Mouse (Mus musculus) neural tube, embryonic 14.5 days (tissue): ENCODE data around the gene Nr1i2. TPM values are rescaled to one million over a fixed set of nuclear protein-coding genes. Genes with fewer than 3 reads are reported as not detected.

Source experiments
- ATAC-seq: fragments of 200-750 bp; cut with Nextera tagmentation; 2 replicates; pipeline ENCODE4 v1.8.0; 2017; ENCODE audit warnings: low read depth, mild to moderate bottlenecking, moderate TSS enrichment, moderate library complexity
- H3K27ac ChIP-seq: fragments of 300-500 bp; sonication (generic); 2 replicates; pipeline ENCODE4 v1.5.1; 2014; ENCODE audit warnings: low read depth, mild to moderate bottlenecking, control low read depth, low read length, moderate library complexity, mixed read lengths
- H3K27me3 ChIP-seq: fragments of 300-500 bp; sonication (generic); 2 replicates; pipeline ENCODE4 v1.6.1; 2014; ENCODE audit warnings: low read length; ENCODE audit not compliant: control insufficient read depth, insufficient read depth
- H3K36me3 ChIP-seq: fragments of 300-500 bp; sonication (generic); 2 replicates; pipeline ENCODE4 v1.6.1; 2014; ENCODE audit warnings: low read length, mixed read lengths; ENCODE audit not compliant: control insufficient read depth, insufficient read depth
- H3K4me1 ChIP-seq: fragments of 300-500 bp; sonication (generic); 2 replicates; pipeline ENCODE4 v1.6.1; 2014; ENCODE audit warnings: low read length; ENCODE audit not compliant: control insufficient read depth, insufficient read depth
- H3K4me2 ChIP-seq: fragments of 300-500 bp; sonication (generic); 2 replicates; pipeline ENCODE4 v1.6.1; 2014; ENCODE audit warnings: mild to moderate bottlenecking, low read depth, low read length, control low read depth
- H3K4me3 ChIP-seq: fragments of 300-500 bp; sonication (generic); 2 replicates; pipeline ENCODE4 v1.5.1; 2014; ENCODE audit warnings: low read depth, low read length, control low read depth, mixed read lengths
- H3K9ac ChIP-seq: fragments of 300-500 bp; sonication (generic); replicated peaks from 2 replicates; pipeline ENCODE4 v1.6.1; 2014; ENCODE audit warnings: low read depth, mild to moderate bottlenecking, control low read depth, low read length, mixed read lengths
- H3K9me3 ChIP-seq: fragments of 300-500 bp; sonication (generic); 2 replicates; pipeline ENCODE4 v1.6.1; 2016; ENCODE audit warnings: low read length; ENCODE audit not compliant: control insufficient read depth
- WGBS: fragments of 180-500 bp; shearing (Covaris S2); extraction: QIAGEN DNeasy Blood & Tissue Kit; methylation state at CpG from one replicate; pipeline ENCODE4 v1.1.7; 2014; 5-methylcytosine and 5-hydroxymethylcytosine counted together
- polyA plus RNA-seq: library from polyadenylated mRNA; unstranded; fragments of >200 nt; fragmentation: Nextera tagmentation; extraction: Ambion mirVana; gene quantifications from 2 replicates; pipeline ENCODE4 v1.2.1, GENCODE M21; 2014

Gene Nr1i2
- polyA plus RNA-seq, 1 experiment from 2014 or later, result not detected

- 85% methylated on average over 7 of the region's 7 CpGs for WGBS
- Histone ChIP-seq H3K36me3 (no peaks in the 10 kb centered on the region), H3K4me3 (no peak overlapping the region), H3K4me2 (no peak overlapping the region), H3K27ac (no peak overlapping the region), H3K9ac (no peak overlapping the region), H3K9me3 (no peaks in the 10 kb centered on the region), H3K27me3 (no peaks in the 10 kb centered on the region), H3K4me1 (no peaks in the 10 kb centered on the region)
- ATAC-seq, result no peak
Observed at GRCm38 (mm10) chr16:38280951-38281350, 13.7 kb downstream of the Nr1i2 start.

DNA sequence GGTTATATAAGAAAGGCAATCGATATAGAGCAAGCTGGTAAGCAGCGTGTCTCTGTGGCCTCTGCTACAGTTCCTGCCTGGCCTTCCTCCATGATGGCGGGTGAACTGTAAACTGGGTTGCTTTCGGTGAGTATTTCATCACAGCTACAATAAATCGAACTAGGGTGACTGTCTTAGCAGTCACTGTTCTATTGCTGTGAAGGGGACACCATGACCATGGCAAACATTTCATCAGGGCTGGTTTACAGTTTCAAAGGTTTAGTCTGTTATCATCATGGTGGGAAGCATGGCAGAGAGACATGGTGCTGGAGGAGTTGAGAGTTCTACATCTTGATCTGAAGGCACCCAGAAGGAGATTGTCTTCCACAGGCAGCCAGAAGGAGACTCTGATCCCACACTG lies 14.8 kb downstream of the Nr1i2 start:
- no peaks in the 10 kb centered on the region for H3K27me3 ChIP-seq
- no peak overlapping the region for H3K4me2 ChIP-seq
- H3K4me1 ChIP-seq, result no peaks in the 10 kb centered on the region
- H3K9me3 ChIP-seq, result no peaks in the 10 kb centered on the region
- H3K4me3 ChIP-seq, result no peak overlapping the region
- H3K27ac ChIP-seq, result no peak overlapping the region
- no peaks in the 10 kb centered on the region for H3K36me3 ChIP-seq
- 94% methylated on average over 5 of the region's 5 CpGs for WGBS
- no peak for ATAC-seq
- no peak overlapping the region for H3K9ac ChIP-seq

- Histone ChIP-seq H3K27ac (no peak overlapping the region), H3K4me2 (no peak overlapping the region), H3K9ac (no peak overlapping the region), H3K36me3 (no peaks in the 10 kb centered on the region), H3K9me3 (no peaks in the 10 kb centered on the region), H3K27me3 (no peaks in the 10 kb centered on the region), H3K4me3 (no peak overlapping the region), H3K4me1 (no peaks in the 10 kb centered on the region)
- 86% methylated on average over 2 of the region's 2 CpGs for WGBS
- ATAC-seq, result no peak
Observed at GRCm38 (mm10) chr16:38274737-38275136, 19.9 kb downstream of the Nr1i2 start.

DNA sequence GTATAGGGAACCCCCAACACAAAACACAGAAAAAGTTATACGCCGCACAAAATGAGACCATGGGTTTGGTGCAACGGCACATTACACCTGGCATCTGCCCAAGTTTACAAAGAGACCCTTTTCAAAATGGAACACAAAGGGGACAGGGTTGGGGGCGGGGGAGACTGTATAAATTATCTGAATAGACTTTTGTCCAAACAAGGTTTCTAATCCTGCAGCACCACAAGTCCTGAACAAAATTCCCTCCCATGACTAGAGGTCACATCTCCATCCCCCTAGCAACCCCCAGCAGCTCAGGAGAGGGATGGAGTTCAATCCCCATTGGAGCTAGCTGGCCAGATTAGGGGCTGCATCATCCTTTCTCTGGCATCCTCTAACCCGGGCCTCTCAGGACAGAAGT lies 22.1 kb downstream of the Nr1i2 start:
- H3K4me2 ChIP-seq, result no peak overlapping the region
- no peak overlapping the region for H3K9ac ChIP-seq
- no peak overlapping the region for H3K27ac ChIP-seq
- no peak overlapping the region for H3K4me3 ChIP-seq
- ATAC-seq, result no peak
- no peaks in the 10 kb centered on the region for H3K36me3 ChIP-seq
- 32% methylated on average over 5 of the region's 5 CpGs for WGBS
- no peaks in the 10 kb centered on the region for H3K27me3 ChIP-seq
- no peaks in the 10 kb centered on the region for H3K9me3 ChIP-seq
- H3K4me1 ChIP-seq, result no peaks in the 10 kb centered on the region

DNA sequence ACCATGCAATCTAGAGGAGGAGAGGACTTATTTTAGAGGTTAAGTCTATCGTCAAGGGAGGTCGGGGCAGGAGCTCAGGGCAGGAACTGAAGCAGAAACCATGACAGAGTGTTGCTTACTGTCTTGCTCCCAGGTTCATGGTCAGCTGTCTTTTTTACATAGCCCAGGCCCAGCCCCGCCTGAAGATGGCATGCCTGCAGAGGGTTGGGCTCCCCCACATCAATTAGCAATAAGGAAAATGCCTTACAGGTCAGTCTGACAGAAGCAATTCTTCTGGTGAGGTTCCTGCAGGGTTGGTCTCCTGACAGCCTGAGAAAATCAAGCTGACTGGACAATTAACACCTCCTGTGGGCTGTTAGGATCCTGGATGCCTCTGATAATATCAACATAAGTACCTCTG lies 23.0 kb downstream of the Nr1i2 start:
- ATAC-seq, result no peak
- Histone ChIP-seq H3K4me3 (no peak overlapping the region), H3K27ac (no peak overlapping the region), H3K4me1 (no peaks in the 10 kb centered on the region), H3K36me3 (no peaks in the 10 kb centered on the region), H3K9me3 (no peaks in the 10 kb centered on the region), H3K4me2 (no peak overlapping the region), H3K9ac (no peak overlapping the region), H3K27me3 (no peaks in the 10 kb centered on the region)
- 76% methylated on average over 3 of the region's 3 CpGs for WGBS

GRCm38 (mm10) chr16:38255927-38256326 lies 38.7 kb downstream of the Nr1i2 start:
- H3K27me3 ChIP-seq, result no peaks in the 10 kb centered on the region
- no peak for ATAC-seq
- H3K4me1 ChIP-seq, result no peaks in the 10 kb centered on the region
- no peak overlapping the region for H3K4me3 ChIP-seq
- no peak overlapping the region for H3K9ac ChIP-seq
- no peaks in the 10 kb centered on the region for H3K9me3 ChIP-seq
- WGBS, result 92% methylated on average over 9 of the region's 9 CpGs
- H3K27ac ChIP-seq, result no peak overlapping the region
- H3K4me2 ChIP-seq, result no peak overlapping the region
- no peaks in the 10 kb centered on the region for H3K36me3 ChIP-seq

DNA sequence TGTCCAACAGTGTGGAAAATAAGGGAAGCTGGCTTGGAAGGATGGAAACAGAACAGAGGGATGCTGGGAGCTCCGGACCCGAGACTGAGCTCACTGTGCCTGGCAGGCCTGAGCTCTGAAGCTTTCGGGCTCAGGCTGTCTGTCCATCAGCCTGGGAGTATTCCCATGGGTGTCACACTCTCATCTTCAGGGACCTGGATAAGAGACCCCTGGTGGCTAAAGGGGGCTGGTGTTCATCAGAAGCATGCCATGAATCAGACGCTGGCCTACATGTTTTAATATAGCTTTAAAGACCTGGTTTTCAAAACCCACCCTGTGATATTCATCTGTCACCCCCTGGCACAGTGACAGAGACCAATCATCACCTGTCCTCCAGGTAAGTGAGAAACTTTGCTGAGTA lies 39.5 kb downstream of the Nr1i2 start:
- Histone ChIP-seq H3K36me3 (no peaks in the 10 kb centered on the region), H3K4me2 (no peak overlapping the region), H3K9me3 (no peaks in the 10 kb centered on the region), H3K27me3 (no peaks in the 10 kb centered on the region), H3K27ac (no peak overlapping the region), H3K4me1 (no peaks in the 10 kb centered on the region), H3K9ac (no peak overlapping the region), H3K4me3 (no peak overlapping the region)
- ATAC-seq, result no peak
- WGBS, result 86% methylated on average over 4 of the region's 4 CpGs

- H3K27me3 ChIP-seq, result no peaks in the 10 kb centered on the region
- H3K4me3 ChIP-seq, result no peak overlapping the region
- no peaks in the 10 kb centered on the region for H3K4me1 ChIP-seq
- no peak overlapping the region for H3K9ac ChIP-seq
- no peaks in the 10 kb centered on the region for H3K9me3 ChIP-seq
- H3K27ac ChIP-seq, result no peak overlapping the region
- ATAC-seq, result no peak
- 85% methylated on average over 14 of the region's 14 CpGs for WGBS
- H3K36me3 ChIP-seq, result no peaks in the 10 kb centered on the region
- no peak overlapping the region for H3K4me2 ChIP-seq
Observed at GRCm38 (mm10) chr16:38254001-38254400, 40.6 kb downstream of the Nr1i2 start.

GRCm38 (mm10) chr16:38250467-38250866 lies 44.2 kb downstream of the Nr1i2 start:
- Histone ChIP-seq H3K4me3 (no peak overlapping the region), H3K36me3 (no peaks in the 10 kb centered on the region), H3K4me1 (no peaks in the 10 kb centered on the region), H3K27me3 (no peaks in the 10 kb centered on the region), H3K27ac (no peak overlapping the region), H3K9ac (no peak overlapping the region), H3K9me3 (no peaks in the 10 kb centered on the region), H3K4me2 (no peak overlapping the region)
- WGBS, result 95% methylated on average over 6 of the region's 6 CpGs
- ATAC-seq, result no peak
